ENCODE assay signal across 18 mouse cellular contexts in the genomic region with DNA sequence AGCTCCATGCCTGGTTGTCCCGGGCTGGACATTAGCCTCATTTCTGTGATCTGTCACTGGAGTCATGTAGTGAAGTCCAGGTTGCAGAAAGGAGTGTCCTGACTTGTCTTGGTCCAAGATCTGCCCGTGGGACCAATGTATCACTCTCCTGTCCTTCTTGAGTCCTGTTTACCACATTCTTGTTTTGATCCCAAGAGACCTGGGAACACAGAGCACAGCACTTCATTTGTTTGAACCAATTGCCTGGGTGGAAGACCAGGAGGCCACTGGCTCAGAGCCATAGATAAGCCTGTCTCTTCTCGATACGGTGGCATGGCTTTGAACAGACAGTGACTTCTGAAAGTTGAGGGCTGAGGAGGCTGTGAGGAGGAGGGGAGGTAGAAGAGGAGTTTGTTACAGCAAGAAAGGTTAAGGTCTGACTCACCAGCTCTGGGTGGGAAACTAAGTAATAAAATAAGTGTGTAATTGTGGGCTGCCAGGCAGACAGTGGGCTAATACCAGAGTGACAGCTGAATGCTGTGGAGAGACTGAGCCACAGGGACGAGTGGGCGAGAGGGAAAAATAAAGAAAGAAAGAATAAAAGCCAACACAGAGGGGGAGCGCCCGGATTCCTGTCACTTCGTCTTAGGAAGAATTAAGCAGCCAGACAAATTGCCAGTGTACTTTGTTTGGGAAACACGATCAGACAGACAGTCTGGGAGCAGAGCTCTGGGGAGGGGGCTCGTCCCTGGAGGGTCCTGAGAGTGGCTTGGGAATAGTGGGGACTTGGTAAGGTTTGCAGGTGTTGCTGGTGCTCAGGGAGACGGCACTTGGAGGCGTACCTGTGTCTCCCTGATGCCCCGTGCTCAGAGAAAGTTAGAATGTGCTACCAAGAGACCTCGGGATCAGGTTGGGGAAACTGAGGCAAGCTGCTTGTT. TPM values are rescaled to one million over a fixed set of nuclear protein-coding genes. Genes with fewer than 3 reads are reported as not detected.
A peak's percentile ranks its signal among the peaks of the same experiment; 100 is the strongest.
DNase-seq lines count a peak whose midpoint lies in the region; ATAC-seq and TF ChIP-seq lines count a peak whose summit lies in the region.
"Had no signal": no experiment of that assay in that cellular context is flagged by ENCODE, and none has a peak within 500 bp of the region (broad histone marks: within the 10 kb centered on the region; RNA-seq: fewer than 3 reads in every experiment).

No protein-coding gene starts in this region.

- no peaks in the 10 kb centered on the region for H3K4me1 ChIP-seq in embryonic facial prominence, embryonic 11.5 days (ENCODE audit: control insufficient read depth, insufficient read depth, low read length)
- H3K4me1 ChIP-seq in embryonic facial prominence, embryonic 10.5 days = peaks cover 16% of the 10 kb centered on the region
- peaks cover 10% of the 10 kb centered on the region for H3K4me1 ChIP-seq in neural tube, embryonic 12.5 days
- H3K4me1 ChIP-seq in small intestine, adult 2 months (ENCODE audit: control insufficient read depth, insufficient read depth, insufficient read length, low read length) = peaks cover 17% of the 10 kb centered on the region; the same call in 1 of the 2 replicates

- DNase-seq in embryonic facial prominence, embryonic 11.5 days (ENCODE audit: low spot score) = no peak
- no peak for DNase-seq in embryonic facial prominence, embryonic 10.5 days (ENCODE audit: low spot score)
- peak; percentile 32 for DNase-seq in kidney, postnatal 14 days
- no peak for DNase-seq in kidney, postnatal 10 days
- no peak for DNase-seq in neural tube, embryonic 10.5 days (ENCODE audit: extremely low spot score, low spot score)
- no peak for DNase-seq in urinary bladder, adult 18-20 months (ENCODE audit: low spot score in 2 of 2)
- DNase-seq: cerebellum, adult 9-10 months; gastrocnemius, adult 2 months; kidney, postnatal 4 days; lung, adult 18-20 months; retina, postnatal 1 day; thymus, postnatal 25 days had no signal

- TF ChIP-seq POLR2A in small intestine, adult 2 months (IDR thresholded peaks at IDR 0.05; ENCODE audit: low read depth, low read length) = no peak

- no peak overlapping the region for H3K4me2 ChIP-seq in embryonic facial prominence, embryonic 11.5 days (ENCODE audit: low read depth, low read length)
- 0 out of 2 replicates have a peak overlapping the region, but pooled peaks have one; percentile 4 for H3K4me2 ChIP-seq in neural tube, embryonic 12.5 days (replicated peaks)
- H3K4me2 ChIP-seq: heart, embryonic 13.5 days; hindbrain, embryonic 15.5 days; neural tube, embryonic 13.5 days had no signal

- 56% methylated on average over 15 of the region's 15 CpGs for WGBS in embryonic facial prominence, embryonic 11.5 days
- 60% methylated on average over 15 of the region's 15 CpGs for WGBS in embryonic facial prominence, embryonic 10.5 days
- 41% methylated on average over 15 of the region's 15 CpGs for WGBS in neural tube, embryonic 12.5 days
- 57% methylated on average over 15 of the region's 15 CpGs for WGBS in small intestine, adult 2 months

- no peaks in the 10 kb centered on the region for H3K36me3 ChIP-seq in embryonic facial prominence, embryonic 11.5 days (replicated peaks; ENCODE audit: control insufficient read depth, insufficient read depth, low read depth, low read length)
- no peaks in the 10 kb centered on the region for H3K36me3 ChIP-seq in embryonic facial prominence, embryonic 10.5 days (replicated peaks)
- H3K36me3 ChIP-seq in neural tube, embryonic 12.5 days = no peaks in the 10 kb centered on the region
- H3K36me3 ChIP-seq in small intestine, adult 2 months (ENCODE audit: control insufficient read depth, insufficient read depth, low read length) = no peaks in the 10 kb centered on the region
- H3K36me3 ChIP-seq: heart, embryonic 13.5 days; hindbrain, embryonic 15.5 days; limb, embryonic 10.5 days; neural tube, embryonic 13.5 days had no signal

- H3K4me3 ChIP-seq in embryonic facial prominence, embryonic 11.5 days (ENCODE audit: low read depth, low read length) = no peak overlapping the region
- no peak overlapping the region for H3K4me3 ChIP-seq in embryonic facial prominence, embryonic 10.5 days
- no peak overlapping the region for H3K4me3 ChIP-seq in neural tube, embryonic 12.5 days
- H3K4me3 ChIP-seq in small intestine, adult 2 months (ENCODE audit: low read depth, low read length) = no peak overlapping the region
- H3K4me3 ChIP-seq: gastrocnemius, adult 2 months; heart, embryonic 13.5 days; hindbrain, embryonic 15.5 days; limb, embryonic 10.5 days; neural tube, embryonic 13.5 days had no signal

- TF ChIP-seq CTCF in small intestine, adult 2 months (IDR thresholded peaks at IDR 0.05; ENCODE audit: extremely low read depth, insufficient read length, insufficient replicate concordance, low read depth, low read length) = no peak

- H3K9me3 ChIP-seq in embryonic facial prominence, embryonic 11.5 days (replicated peaks; ENCODE audit: control insufficient read depth, low read length) = no peaks in the 10 kb centered on the region
- no peaks in the 10 kb centered on the region for H3K9me3 ChIP-seq in embryonic facial prominence, embryonic 10.5 days
- no peaks in the 10 kb centered on the region for H3K9me3 ChIP-seq in neural tube, embryonic 12.5 days
- H3K9me3 ChIP-seq: heart, embryonic 13.5 days; hindbrain, embryonic 15.5 days; limb, embryonic 10.5 days; neural tube, embryonic 13.5 days had no signal

- ATAC-seq in embryonic facial prominence, embryonic 11.5 days (replicated peaks; ENCODE audit: insufficient number of reproducible peaks, low FRiP score, low TSS enrichment, low read depth) = peak; percentile 34; the same call in 1 of the 2 replicates
- peak; percentile 77 for ATAC-seq in neural tube, embryonic 12.5 days (ENCODE audit: low FRiP score, low read depth)

- no peak overlapping the region for H3K27ac ChIP-seq in embryonic facial prominence, embryonic 11.5 days (replicated peaks; ENCODE audit: low read depth, low read length)
- H3K27ac ChIP-seq in embryonic facial prominence, embryonic 10.5 days (replicated peaks) = no peak overlapping the region
- no peak overlapping the region for H3K27ac ChIP-seq in neural tube, embryonic 12.5 days
- peak overlapping the region; percentile 86 for H3K27ac ChIP-seq in small intestine, adult 2 months (ENCODE audit: insufficient read depth, low read depth, low read length)
- H3K27ac ChIP-seq: gastrocnemius, adult 2 months; heart, embryonic 13.5 days; hindbrain, embryonic 15.5 days; limb, embryonic 10.5 days; neural tube, embryonic 13.5 days had no signal

- H3K27me3 ChIP-seq in embryonic facial prominence, embryonic 11.5 days (ENCODE audit: control insufficient read depth, insufficient read depth, low read length) = no peaks in the 10 kb centered on the region
- H3K27me3 ChIP-seq in embryonic facial prominence, embryonic 10.5 days (replicated peaks; ENCODE audit: low read depth, poor library complexity, severe bottlenecking) = no peaks in the 10 kb centered on the region
- no peaks in the 10 kb centered on the region for H3K27me3 ChIP-seq in neural tube, embryonic 12.5 days (replicated peaks)
- no peaks in the 10 kb centered on the region for H3K27me3 ChIP-seq in small intestine, adult 2 months (ENCODE audit: control insufficient read depth, insufficient read depth, low read length)
- H3K27me3 ChIP-seq: hindbrain, embryonic 15.5 days; neural tube, embryonic 13.5 days had no signal

- no peak overlapping the region for H3K9ac ChIP-seq in embryonic facial prominence, embryonic 11.5 days (replicated peaks; ENCODE audit: low read length)
- no peak overlapping the region for H3K9ac ChIP-seq in neural tube, embryonic 12.5 days
- H3K9ac ChIP-seq: heart, embryonic 13.5 days; hindbrain, embryonic 15.5 days; neural tube, embryonic 13.5 days had no signal

RNA-seq across cellular contexts. Expression of a gene that starts 14.3 kb away (rescaled TPM):
- polyA plus RNA-seq in embryonic facial prominence, embryonic 11.5 days (2014; fragmentation: Nextera tagmentation; extraction: Ambion mirVana) = not detected in 2 replicates
- polyA plus RNA-seq in embryonic facial prominence, embryonic 10.5 days (2016; fragmentation: Nextera tagmentation; extraction: Ambion mirVana) = not detected in 2 replicates
- polyA plus RNA-seq in neural tube, embryonic 12.5 days (2016; fragmentation: Nextera tagmentation; extraction: Ambion mirVana) = not detected in 2 replicates
- 5.2 and 46.3 TPM in 2 replicates for polyA plus RNA-seq in small intestine, adult 2 months (2012; rRNA removed)
- polyA plus RNA-seq: hindbrain, embryonic 15.5 days; limb, embryonic 10.5 days; neural tube, embryonic 13.5 days had no signal

RNA-seq across cellular contexts. Expression of a gene that starts 19.3 kb away (rescaled TPM):
- polyA plus RNA-seq in embryonic facial prominence, embryonic 11.5 days (2014; fragmentation: Nextera tagmentation; extraction: Ambion mirVana) = not detected in 2 replicates
- 0.07 and 0.09 TPM in 2 replicates for polyA plus RNA-seq in embryonic facial prominence, embryonic 10.5 days (2016; fragmentation: Nextera tagmentation; extraction: Ambion mirVana)
- 0.06 and 0.13 TPM in 2 replicates for polyA plus RNA-seq in neural tube, embryonic 12.5 days (2016; fragmentation: Nextera tagmentation; extraction: Ambion mirVana)
- polyA plus RNA-seq in small intestine, adult 2 months (2012; rRNA removed) = 0.05 TPM in 1 of 2 replicates, not detected in the other
